Mouse (Mus musculus) layer of hippocampus, adult 11-12 months (tissue): ENCODE measurements around the gene Slc2a1.

ENCODE experiments used
- DNase-seq: peaks from one replicate; pipeline ENCODE4 v3.0.0; 2022; ENCODE audit warnings: low spot score

The Slc2a1 gene

GRCm38 (mm10) chr4:119108495-119109408 is at the start of gene Slc2a1:
Gene Slc2a1, plus strand, starts transcription at chr4:119108711.
- DNase-seq: peak; percentile 93

GRCm38 (mm10) chr4:119066791-119067190 is 41.7 kb upstream of the Slc2a1 start:
- DNase-seq: no peak

GRCm38 (mm10) chr4:119067204-119067603 is 41.3 kb upstream of the Slc2a1 start:
- no peak for DNase-seq

GRCm38 (mm10) chr4:119068918-119069317 is 39.6 kb upstream of the Slc2a1 start:
- no peak for DNase-seq

- DNase-seq: no peak
Observed at GRCm38 (mm10) chr4:119070181-119070580, 38.3 kb upstream of the Slc2a1 start.

GRCm38 (mm10) chr4:119070959-119071647 is 37.4 kb upstream of the Slc2a1 start:
- no peak for DNase-seq

- DNase-seq: no peak
Observed at GRCm38 (mm10) chr4:119071648-119072362, 36.7 kb upstream of the Slc2a1 start.

- DNase-seq: no peak
Observed at GRCm38 (mm10) chr4:119072363-119072940, 36.1 kb upstream of the Slc2a1 start.

GRCm38 (mm10) chr4:119072941-119073451 is 35.5 kb upstream of the Slc2a1 start:
- DNase-seq: no peak

GRCm38 (mm10) chr4:119073626-119074025 is 34.9 kb upstream of the Slc2a1 start:
- DNase-seq: no peak

- DNase-seq: no peak
Observed at GRCm38 (mm10) chr4:119074596-119074995, 33.9 kb upstream of the Slc2a1 start.

GRCm38 (mm10) chr4:119075273-119075672 is 33.2 kb upstream of the Slc2a1 start:
- no peak for DNase-seq

GRCm38 (mm10) chr4:119076336-119076735 is 32.2 kb upstream of the Slc2a1 start:
- DNase-seq: no peak

- DNase-seq: no peak
Observed at GRCm38 (mm10) chr4:119077084-119077682, 31.3 kb upstream of the Slc2a1 start.

GRCm38 (mm10) chr4:119079928-119080327 is 28.6 kb upstream of the Slc2a1 start:
- no peak for DNase-seq

- DNase-seq: no peak
Observed at GRCm38 (mm10) chr4:119082740-119083231, 25.7 kb upstream of the Slc2a1 start.

- no peak for DNase-seq
Observed at GRCm38 (mm10) chr4:119088424-119088823, 20.1 kb upstream of the Slc2a1 start.

GRCm38 (mm10) chr4:119093890-119094289 is 14.6 kb upstream of the Slc2a1 start:
- DNase-seq: no peak

GRCm38 (mm10) chr4:119094987-119095386 is 13.5 kb upstream of the Slc2a1 start:
- DNase-seq: no peak

GRCm38 (mm10) chr4:119096401-119096800 is 12.1 kb upstream of the Slc2a1 start:
- no peak for DNase-seq

GRCm38 (mm10) chr4:119097421-119097820 is 11.1 kb upstream of the Slc2a1 start:
- DNase-seq: no peak
